Mouse (Mus musculus) heart, postnatal 4 days (tissue): Measurements from ENCODE around the gene Rptn. TPM values are rescaled to one million over a fixed set of nuclear protein-coding genes. Genes with fewer than 3 reads are reported as not detected.

Experiments used
- microRNA-seq, 2 experiments: library from miRNA; unstranded; fragments of <30 nt; microRNA quantifications; one replicate each; pipeline ENCODE4 v1.2.0; 2021 to 2022
- total RNA-seq, 2 experiments: library from RNA; stranded (reverse); gene quantifications; 2 replicates each; pipeline ENCODE4 v1.2.3; 2021

Gene Rptn
- total RNA-seq, 2 experiments from 2014 or later, result not detected

Small RNA genes within 50 kb of the gene (microRNA-seq; reads per million reads assigned to microRNA genes)
- gene Gm22752, result 0 reads per million in 2 experiments
- gene Gm44353, result 0 reads per million in 2 experiments

Other genes starting within 250 kb of the Rptn start
- gene Crnn, start 248.9 kb upstream of the Rptn start, total RNA-seq, result not detected
- gene Flg2, start 196.4 kb upstream of the Rptn start, total RNA-seq, result not detected
- not detected for gene Flg, start 120.2 kb upstream of the Rptn start, total RNA-seq
- not detected for gene Hrnr, start 74.0 kb upstream of the Rptn start, total RNA-seq
- under 1 TPM; 0.20 to 0.26 TPM for gene Tchh, start 48.6 kb downstream of the Rptn start, total RNA-seq
- gene Tchhl1, start 75.1 kb downstream of the Rptn start, total RNA-seq, result not detected
- gene S100a11, start 126.8 kb downstream of the Rptn start, total RNA-seq, result 100 to 1,000 TPM; 243 to 300 TPM
- 100 to 1,000 TPM; 174 to 179 TPM for gene S100a10, start 161.4 kb downstream of the Rptn start, total RNA-seq